Mouse (Mus musculus): ENCODE measurements around the gene Il4ra. TPM values are rescaled to one million over a fixed set of nuclear protein-coding genes. Genes with fewer than 3 reads are reported as not detected.

The Il4ra gene
- total RNA-seq, 2 experiments from 2014 or later: 1.8 to 2.2 TPM

- no peak for ATAC-seq (replicated peaks; ENCODE audit: low FRiP score, low TSS enrichment, poor library complexity, severe bottlenecking)
Observed at GRCm38 (mm10) chr7:125565516-125566285, 13.8 kb downstream of the Il4ra start.

- ATAC-seq (replicated peaks; ENCODE audit: low FRiP score, low TSS enrichment, poor library complexity, severe bottlenecking): no peak
Observed at GRCm38 (mm10) chr7:125566420-125566819, 14.5 kb downstream of the Il4ra start.

GRCm38 (mm10) chr7:125568888-125569287 lies 17.0 kb downstream of the Il4ra start:
- ATAC-seq (replicated peaks; ENCODE audit: low FRiP score, low TSS enrichment, poor library complexity, severe bottlenecking): no peak

- no peak for ATAC-seq (replicated peaks; ENCODE audit: low FRiP score, low TSS enrichment, poor library complexity, severe bottlenecking)
Observed at GRCm38 (mm10) chr7:125571891-125572290, 20.0 kb downstream of the Il4ra start.

- no peak for ATAC-seq (replicated peaks; ENCODE audit: low FRiP score, low TSS enrichment, poor library complexity, severe bottlenecking)
Observed at GRCm38 (mm10) chr7:125572737-125573136, 20.8 kb downstream of the Il4ra start.

- ATAC-seq (replicated peaks; ENCODE audit: low FRiP score, low TSS enrichment, poor library complexity, severe bottlenecking): no peak
Observed at GRCm38 (mm10) chr7:125573849-125574248, 21.9 kb downstream of the Il4ra start.

- ATAC-seq (replicated peaks; ENCODE audit: low FRiP score, low TSS enrichment, poor library complexity, severe bottlenecking): no peak
Observed at GRCm38 (mm10) chr7:125574832-125575231, 22.9 kb downstream of the Il4ra start.

- ATAC-seq (replicated peaks; ENCODE audit: low FRiP score, low TSS enrichment, poor library complexity, severe bottlenecking): no peak
Observed at GRCm38 (mm10) chr7:125575738-125576540, 24.0 kb downstream of the Il4ra start.

- no peak for ATAC-seq (replicated peaks; ENCODE audit: low FRiP score, low TSS enrichment, poor library complexity, severe bottlenecking)
Observed at GRCm38 (mm10) chr7:125576982-125577381, 25.1 kb downstream of the Il4ra start.

GRCm38 (mm10) chr7:125577486-125578088 lies 25.7 kb downstream of the Il4ra start:
- peak; percentile 82 for ATAC-seq (replicated peaks; ENCODE audit: low FRiP score, low TSS enrichment, poor library complexity, severe bottlenecking)

GRCm38 (mm10) chr7:125578106-125578505 lies 26.2 kb downstream of the Il4ra start:
- ATAC-seq (replicated peaks; ENCODE audit: low FRiP score, low TSS enrichment, poor library complexity, severe bottlenecking): no peak

GRCm38 (mm10) chr7:125579545-125580219 lies 27.8 kb downstream of the Il4ra start:
- no peak for ATAC-seq (replicated peaks; ENCODE audit: low FRiP score, low TSS enrichment, poor library complexity, severe bottlenecking)

- no peak for ATAC-seq (replicated peaks; ENCODE audit: low FRiP score, low TSS enrichment, poor library complexity, severe bottlenecking)
Observed at GRCm38 (mm10) chr7:125580220-125580549, 28.3 kb downstream of the Il4ra start.

- no peak for ATAC-seq (replicated peaks; ENCODE audit: low FRiP score, low TSS enrichment, poor library complexity, severe bottlenecking)
Observed at GRCm38 (mm10) chr7:125580625-125581316, 28.9 kb downstream of the Il4ra start.

GRCm38 (mm10) chr7:125581317-125581672 lies 29.4 kb downstream of the Il4ra start:
- peak; percentile 74 for ATAC-seq (replicated peaks; ENCODE audit: low FRiP score, low TSS enrichment, poor library complexity, severe bottlenecking)

GRCm38 (mm10) chr7:125583325-125584004 lies 31.5 kb downstream of the Il4ra start:
- no peak for ATAC-seq (replicated peaks; ENCODE audit: low FRiP score, low TSS enrichment, poor library complexity, severe bottlenecking)

GRCm38 (mm10) chr7:125584005-125584369 lies 32.1 kb downstream of the Il4ra start:
- ATAC-seq (replicated peaks; ENCODE audit: low FRiP score, low TSS enrichment, poor library complexity, severe bottlenecking): no peak

- no peak for ATAC-seq (replicated peaks; ENCODE audit: low FRiP score, low TSS enrichment, poor library complexity, severe bottlenecking)
Observed at GRCm38 (mm10) chr7:125586355-125586754, 34.4 kb downstream of the Il4ra start.

GRCm38 (mm10) chr7:125588721-125589120 lies 36.8 kb downstream of the Il4ra start:
- no peak for ATAC-seq (replicated peaks; ENCODE audit: low FRiP score, low TSS enrichment, poor library complexity, severe bottlenecking)
